Mouse (Mus musculus) MEL (cell line): Measurements from ENCODE around the gene Kptn.

Source experiments
- CTCF ChIP-seq, 3 experiments: IDR thresholded peaks in 2 of 3; conservative IDR thresholded peaks in 1 of 3; 2 replicates each; pipeline ENCODE4 v1.5.1; 2011 to 2012; ENCODE audit warnings: low read length in 3 of 3, low read depth in 2 of 3, mild to moderate bottlenecking in 2 of 3, improper control_type of control experiment in 1 of 3, inconsistent platforms in 1 of 3, mixed read lengths in 1 of 3, moderate library complexity in 1 of 3; ENCODE audit not compliant: control insufficient read depth in 1 of 3, insufficient read depth in 1 of 3, poor library complexity in 1 of 3, severe bottlenecking in 1 of 3
- GATA1 ChIP-seq: IDR thresholded peaks from 2 replicates; pipeline ENCODE4 v1.6.1; 2011; ENCODE audit warnings: low read depth, low read length, improper control_type of control experiment
- JUND ChIP-seq: IDR thresholded peaks from 2 replicates; pipeline ENCODE4 v1.6.1; 2011; ENCODE audit warnings: low read depth, mild to moderate bottlenecking, improper control_type of control experiment, low read length
- KAT2A ChIP-seq: conservative IDR thresholded peaks from 2 replicates; pipeline ENCODE4 v1.6.1; 2012; ENCODE audit warnings: low read depth, low read length, improper control_type of control experiment, inconsistent platforms
- POLR2A ChIP-seq, 2 experiments: IDR thresholded peaks; 2 replicates each; pipeline ENCODE4 v1.6.1; 2011 to 2012; ENCODE audit warnings: low read length in 2 of 2, mild to moderate bottlenecking in 2 of 2, control low read depth in 1 of 2, improper control_type of control experiment in 1 of 2, low read depth in 1 of 2, moderate library complexity in 1 of 2; ENCODE audit not compliant: control insufficient read depth in 1 of 2, insufficient read depth in 1 of 2, poor library complexity in 1 of 2
- TAL1 ChIP-seq: IDR thresholded peaks from 2 replicates; pipeline ENCODE4 v1.6.1; 2012; ENCODE audit warnings: mild to moderate bottlenecking, inconsistent platforms, low read length, moderate library complexity, mixed read lengths
- ZMIZ1 ChIP-seq: IDR thresholded peaks from 2 replicates; pipeline ENCODE4 v1.6.1; 2012; ENCODE audit warnings: low read depth, mild to moderate bottlenecking, inconsistent platforms, low read length, improper control_type of control experiment, moderate library complexity

- TF ChIP-seq KAT2A (no peak), POLR2A (IDR thresholded peaks at IDR 0.05; ENCODE audit: control insufficient read depth in 1 of 2, insufficient read depth in 1 of 2, low read depth in 1 of 2, low read length in 2 of 2, poor library complexity in 1 of 2) (no peak), GATA1 (no peak), CTCF (IDR thresholded peaks at IDR 0.05 in 2 of 3, conservative IDR thresholded peaks at IDR 0.05 in 1 of 3; ENCODE audit: control insufficient read depth in 1 of 3, insufficient read depth in 1 of 3, low read depth in 2 of 3, low read length in 3 of 3, poor library complexity in 1 of 3, severe bottlenecking in 1 of 3) (no peak), JUND (no peak), ZMIZ1 (no peak), TAL1 (no peak)
These were observed 29.5 kb downstream of the Kptn start for GRCm38 (mm10) chr7:16149241-16149640.
